Mouse (Mus musculus): ENCODE measurements around the gene Pqlc3. TPM values are rescaled to one million over a fixed set of nuclear protein-coding genes. Genes with fewer than 3 reads are reported as not detected.

Pqlc3 gene
- 3.3 and 3.6 TPM in 2 replicates for polyA plus RNA-seq (2016; fragmentation: Nextera tagmentation; extraction: Ambion mirVana)

DNA sequence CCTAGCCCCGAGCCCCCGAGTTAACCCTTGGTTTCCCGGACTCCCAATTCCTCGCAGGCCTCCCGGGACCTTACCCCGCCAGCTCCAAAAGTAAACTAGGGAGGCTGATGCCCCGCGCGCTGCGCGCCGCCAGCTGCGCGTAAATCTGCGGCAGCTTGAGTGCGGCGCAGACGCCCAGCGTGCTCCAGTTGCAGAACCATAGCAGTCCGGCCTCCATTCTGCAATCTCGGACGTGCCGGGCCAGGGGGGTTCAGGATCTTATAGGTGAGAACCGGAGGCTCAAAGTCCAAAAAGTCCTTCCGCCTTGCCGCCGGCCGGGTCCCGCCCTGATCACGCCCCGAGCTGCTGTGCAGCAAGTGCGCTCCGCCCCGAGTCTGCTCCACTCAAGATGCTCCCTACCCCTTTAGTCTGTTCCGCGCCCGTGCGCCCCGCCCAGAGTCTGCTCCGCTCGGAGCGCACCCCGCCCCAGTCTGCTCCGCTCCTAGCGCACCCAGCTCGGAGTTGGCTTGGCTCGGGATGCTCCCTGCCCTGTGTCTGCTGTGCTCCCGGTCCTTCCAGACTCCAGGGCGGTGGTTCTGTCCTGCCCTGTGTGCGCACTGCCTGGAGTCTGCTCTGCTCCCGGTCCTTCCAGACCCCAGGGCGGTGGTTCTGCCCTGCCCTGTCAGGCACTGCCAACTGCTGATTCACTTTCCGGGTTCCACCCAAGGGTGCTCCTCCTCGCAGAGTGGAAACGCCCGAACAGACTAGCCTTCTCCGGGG is at the start of gene Pqlc3:
Pqlc3 (minus strand) TSS at position 670 of the 759 bp plus-strand sequence.
- no peak within 1 kb of the TSS for H3K27ac ChIP-seq

GRCm38 (mm10) chr12:17049796-17050195 is 49.6 kb upstream of the Pqlc3 start:
- Histone ChIP-seq H3K4me3 (no peak overlapping the region), H3K36me3 (no peaks in the 10 kb centered on the region), H3K9me3 (replicated peaks) (no peaks in the 10 kb centered on the region), H3K27ac (no peak overlapping the region), H3K4me2 (replicated peaks) (no peak overlapping the region), H3K9ac (no peak overlapping the region), H3K4me1 (peaks cover 7% of the 10 kb centered on the region), H3K27me3 (peaks cover 14% of the 10 kb centered on the region; the same call in 1 of the 2 replicates)
- ATAC-seq (ENCODE audit: low FRiP score), result no peak
- 97% methylated on average over 1 of the region's 1 CpGs for WGBS

More for the DNA sequence above, at the start of gene Pqlc3:
- Histone ChIP-seq H3K4me3 (peak within 1 kb of the TSS; percentile 48), H3K9me3 (replicated peaks) (no peaks in the 10 kb centered on the region), H3K9ac (peak within 1 kb of the TSS; percentile 47), H3K4me2 (replicated peaks) (peak within 1 kb of the TSS; percentile 84), H3K27me3 (peaks cover 43% of the 10 kb centered on the region), H3K4me1 (peaks cover 14% of the 10 kb centered on the region), H3K36me3 (no peaks in the 10 kb centered on the region)
- ATAC-seq (ENCODE audit: low FRiP score), result peak; percentile 81
- under 1% methylated on average over 53 of the region's 57 CpGs for WGBS

DNA sequence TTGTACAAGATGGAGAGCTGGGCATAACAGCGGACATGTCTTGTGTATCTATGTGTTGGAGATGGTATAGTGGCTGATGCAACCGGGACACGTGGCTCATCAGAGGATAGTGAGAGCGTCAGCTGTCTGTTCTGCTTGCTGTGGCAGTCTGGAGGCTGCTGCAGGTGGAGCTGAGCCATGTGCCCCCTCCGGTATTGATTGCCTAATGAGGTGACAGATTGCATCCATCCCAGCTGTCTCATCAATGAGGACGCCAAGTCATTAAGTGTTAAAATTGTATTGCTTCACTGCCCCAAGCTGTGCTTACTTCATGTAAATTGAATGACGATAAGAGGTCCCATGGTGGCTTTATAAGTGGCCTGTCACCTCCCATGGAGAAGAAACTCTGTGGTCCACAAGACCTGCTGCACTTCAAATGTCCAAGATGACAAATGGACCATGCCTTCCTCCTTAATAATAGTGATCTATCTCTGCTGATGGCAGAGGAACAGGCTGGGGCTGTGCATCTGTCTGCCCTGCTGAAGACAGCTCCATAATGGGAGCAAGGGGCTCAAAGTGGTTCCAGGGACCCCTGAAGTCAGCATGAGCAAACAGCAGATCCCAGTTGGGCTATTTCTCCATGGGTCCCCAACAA is 48.9 kb upstream of the Pqlc3 start:
- peaks cover 7% of the 10 kb centered on the region for H3K4me1 ChIP-seq
- no peak overlapping the region for H3K4me3 ChIP-seq
- no peaks in the 10 kb centered on the region for H3K36me3 ChIP-seq
- H3K4me2 ChIP-seq (replicated peaks), result no peak overlapping the region
- H3K27me3 ChIP-seq, result peaks cover 14% of the 10 kb centered on the region; the same call in 1 of the 2 replicates
- no peak overlapping the region for H3K27ac ChIP-seq
- H3K9ac ChIP-seq, result no peak overlapping the region
- peak; percentile 89 for ATAC-seq (ENCODE audit: low FRiP score)
- WGBS, result 46% methylated on average over 7 of the region's 7 CpGs
- H3K9me3 ChIP-seq (replicated peaks), result no peaks in the 10 kb centered on the region

- H3K9me3 ChIP-seq (replicated peaks), result 0 out of 2 replicates have a peak, but pooled peaks cover 4% of the 10 kb centered on the region
- H3K27ac ChIP-seq, result no peak overlapping the region
- no peaks in the 10 kb centered on the region for H3K4me1 ChIP-seq
- peaks cover 4% of the 10 kb centered on the region for H3K27me3 ChIP-seq
- no peak overlapping the region for H3K4me3 ChIP-seq
- no peaks in the 10 kb centered on the region for H3K36me3 ChIP-seq
- no peak overlapping the region for H3K9ac ChIP-seq
- ATAC-seq (ENCODE audit: low FRiP score), result no peak
- no peak overlapping the region for H3K4me2 ChIP-seq (replicated peaks)
- 38% methylated on average over 5 of the region's 5 CpGs for WGBS
Measured at GRCm38 (mm10) chr12:17043311-17043710, 43.1 kb upstream of the Pqlc3 start.

- Histone ChIP-seq H3K36me3 (no peaks in the 10 kb centered on the region), H3K9me3 (replicated peaks) (0 out of 2 replicates have a peak, but pooled peaks cover 4% of the 10 kb centered on the region), H3K4me3 (no peak overlapping the region), H3K4me2 (replicated peaks) (no peak overlapping the region), H3K27me3 (no peaks in the 10 kb centered on the region; the same call in 1 of the 2 replicates), H3K4me1 (peaks cover 2% of the 10 kb centered on the region), H3K9ac (no peak overlapping the region), H3K27ac (no peak overlapping the region)
- no peak for ATAC-seq (ENCODE audit: low FRiP score)
- 50% methylated on average over 1 of the region's 1 CpGs for WGBS
Measured at GRCm38 (mm10) chr12:17040567-17040966, 40.4 kb upstream of the Pqlc3 start.

- H3K9me3 ChIP-seq (replicated peaks), result 0 out of 2 replicates have a peak, but pooled peaks cover 4% of the 10 kb centered on the region
- WGBS, result 80% methylated on average over 2 of the region's 2 CpGs
- no peak overlapping the region for H3K9ac ChIP-seq
- no peak for ATAC-seq (ENCODE audit: low FRiP score)
- H3K4me2 ChIP-seq (replicated peaks), result no peak overlapping the region
- H3K4me1 ChIP-seq, result peaks cover 2% of the 10 kb centered on the region
- no peak overlapping the region for H3K4me3 ChIP-seq
- no peaks in the 10 kb centered on the region for H3K36me3 ChIP-seq
- no peak overlapping the region for H3K27ac ChIP-seq
- no peaks in the 10 kb centered on the region; the same call in 1 of the 2 replicates for H3K27me3 ChIP-seq
Measured at GRCm38 (mm10) chr12:17039415-17039814, 39.2 kb upstream of the Pqlc3 start.

GRCm38 (mm10) chr12:17038246-17038645 is 38.0 kb upstream of the Pqlc3 start:
- 84% methylated on average over 6 of the region's 6 CpGs for WGBS
- Histone ChIP-seq H3K27ac (no peak overlapping the region), H3K36me3 (no peaks in the 10 kb centered on the region), H3K4me1 (peaks cover 2% of the 10 kb centered on the region), H3K9me3 (replicated peaks) (no peaks in the 10 kb centered on the region), H3K9ac (no peak overlapping the region), H3K27me3 (no peaks in the 10 kb centered on the region), H3K4me2 (replicated peaks) (no peak overlapping the region), H3K4me3 (no peak overlapping the region)
- no peak for ATAC-seq (ENCODE audit: low FRiP score)

DNA sequence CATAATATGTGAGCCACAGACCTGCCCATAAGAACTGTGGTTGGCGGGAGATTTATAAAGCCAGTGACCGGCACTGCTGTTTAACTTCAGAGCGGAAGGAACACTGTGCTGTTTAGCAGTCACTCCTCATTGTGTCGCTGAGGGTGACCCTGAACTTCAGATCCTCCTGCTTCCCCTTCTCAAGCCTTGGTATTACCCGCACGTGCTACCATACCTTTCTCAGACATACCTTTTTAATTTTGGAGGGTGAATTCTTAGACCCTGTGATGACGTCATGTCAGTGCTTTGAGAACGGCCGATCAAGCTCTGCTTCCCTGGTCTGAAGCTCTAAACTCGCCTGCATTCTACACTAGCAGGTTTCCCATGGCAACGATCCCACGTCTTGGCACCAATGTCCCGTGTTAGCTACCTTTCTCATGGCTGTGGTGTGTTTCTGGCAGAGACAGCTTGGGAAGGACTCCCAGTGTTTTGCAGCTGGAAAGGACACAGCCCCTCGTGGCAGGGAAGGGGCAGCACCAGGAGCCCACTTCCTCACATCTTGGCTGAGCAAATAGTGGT is 36.9 kb upstream of the Pqlc3 start:
- Histone ChIP-seq H3K27me3 (no peaks in the 10 kb centered on the region), H3K27ac (no peak overlapping the region), H3K36me3 (no peaks in the 10 kb centered on the region), H3K4me1 (peaks cover 2% of the 10 kb centered on the region), H3K4me3 (no peak overlapping the region), H3K9ac (no peak overlapping the region), H3K4me2 (replicated peaks) (no peak overlapping the region), H3K9me3 (replicated peaks) (no peaks in the 10 kb centered on the region)
- WGBS, result 65% methylated on average over 14 of the region's 14 CpGs
- ATAC-seq (ENCODE audit: low FRiP score), result no peak

DNA sequence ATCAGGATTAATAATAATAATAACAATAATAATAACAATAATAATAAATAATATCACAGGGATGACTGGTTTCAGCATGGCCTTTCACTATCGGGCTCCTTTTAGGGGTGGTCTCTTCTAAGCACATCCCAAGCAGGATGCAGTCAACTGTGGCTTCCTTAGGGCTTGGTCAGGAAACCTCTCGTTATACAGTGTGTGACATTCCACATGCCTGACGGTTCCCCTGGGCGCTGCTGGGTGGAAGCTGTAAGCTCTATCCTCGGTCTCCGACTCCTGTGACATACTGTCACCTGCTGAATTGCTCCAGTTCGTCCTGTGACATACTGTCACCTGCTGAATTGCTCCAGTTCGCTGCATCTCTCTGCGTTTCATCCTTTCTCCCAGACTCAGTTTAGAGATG is 36.3 kb upstream of the Pqlc3 start:
- ATAC-seq (ENCODE audit: low FRiP score), result no peak
- H3K27ac ChIP-seq, result no peak overlapping the region
- no peaks in the 10 kb centered on the region for H3K36me3 ChIP-seq
- H3K4me3 ChIP-seq, result no peak overlapping the region
- no peak overlapping the region for H3K9ac ChIP-seq
- H3K4me1 ChIP-seq, result peaks cover 2% of the 10 kb centered on the region
- no peaks in the 10 kb centered on the region for H3K9me3 ChIP-seq (replicated peaks)
- H3K27me3 ChIP-seq, result no peaks in the 10 kb centered on the region
- 54% methylated on average over 9 of the region's 9 CpGs for WGBS
- H3K4me2 ChIP-seq (replicated peaks), result no peak overlapping the region

- Histone ChIP-seq H3K36me3 (no peaks in the 10 kb centered on the region), H3K4me3 (no peak overlapping the region), H3K9ac (no peak overlapping the region), H3K4me2 (replicated peaks) (no peak overlapping the region), H3K27me3 (no peaks in the 10 kb centered on the region), H3K27ac (no peak overlapping the region), H3K9me3 (replicated peaks) (no peaks in the 10 kb centered on the region), H3K4me1 (peaks cover 2% of the 10 kb centered on the region)
- no peak for ATAC-seq (ENCODE audit: low FRiP score)
- WGBS, result 64% methylated on average over 2 of the region's 2 CpGs
Measured at GRCm38 (mm10) chr12:17035128-17035527, 34.9 kb upstream of the Pqlc3 start.

GRCm38 (mm10) chr12:17034671-17035070 is 34.5 kb upstream of the Pqlc3 start:
- Histone ChIP-seq H3K27ac (no peak overlapping the region), H3K9ac (no peak overlapping the region), H3K4me1 (peaks cover 2% of the 10 kb centered on the region), H3K4me2 (replicated peaks) (no peak overlapping the region), H3K9me3 (replicated peaks) (no peaks in the 10 kb centered on the region), H3K27me3 (no peaks in the 10 kb centered on the region), H3K4me3 (no peak overlapping the region), H3K36me3 (no peaks in the 10 kb centered on the region)
- no peak for ATAC-seq (ENCODE audit: low FRiP score)
- WGBS, result 80% methylated on average over 5 of the region's 5 CpGs

- no peaks in the 10 kb centered on the region for H3K36me3 ChIP-seq
- H3K27me3 ChIP-seq, result no peaks in the 10 kb centered on the region
- no peak overlapping the region for H3K4me2 ChIP-seq (replicated peaks)
- H3K9me3 ChIP-seq (replicated peaks), result 0 out of 2 replicates have a peak, but pooled peaks cover 3% of the 10 kb centered on the region
- H3K4me3 ChIP-seq, result no peak overlapping the region
- peaks cover 2% of the 10 kb centered on the region for H3K4me1 ChIP-seq
- H3K9ac ChIP-seq, result no peak overlapping the region
- H3K27ac ChIP-seq, result no peak overlapping the region
- WGBS, result 76% methylated on average over 9 of the region's 9 CpGs
- ATAC-seq (ENCODE audit: low FRiP score), result 0 out of 2 replicates have a peak, but pooled peaks have one; percentile 21
Measured at GRCm38 (mm10) chr12:17033464-17033841, 33.2 kb upstream of the Pqlc3 start.
